ENCODE assay signal across 8 mouse cellular contexts in genomic region chr11:72489397-72489796, GRCm38 (mm10). TPM values are rescaled to one million over a fixed set of nuclear protein-coding genes. Genes with fewer than 3 reads are reported as not detected.
A peak's percentile ranks its signal among the peaks of the same experiment; 100 is the strongest.
DNase-seq lines count a peak whose midpoint lies in the region; ATAC-seq and TF ChIP-seq lines count a peak whose summit lies in the region.

No protein-coding gene starts in this region.

- no peak for TF ChIP-seq POLR2A in lung, adult 2 months (IDR thresholded peaks at IDR 0.05; ENCODE audit: borderline replicate concordance, extremely low read depth, low read depth, low read length)

- 1% methylated on average over 40 of the region's 42 CpGs for WGBS in lung, adult 2 months
- under 1% methylated on average over 31 of the region's 42 CpGs for WGBS in hindbrain, embryonic 15.5 days
- 2% methylated on average over 9 of the region's 42 CpGs for WGBS in midbrain, postnatal 0 days

- no peaks in the 10 kb centered on the region for H3K36me3 ChIP-seq in hindbrain, embryonic 15.5 days
- H3K36me3 ChIP-seq in midbrain, postnatal 0 days (ENCODE audit: insufficient read depth, low read length), result no peaks in the 10 kb centered on the region

- no peaks in the 10 kb centered on the region for H3K9me3 ChIP-seq in hindbrain, embryonic 15.5 days
- no peaks in the 10 kb centered on the region for H3K9me3 ChIP-seq in midbrain, postnatal 0 days (ENCODE audit: low read length)

- peak overlapping the region; percentile 63 for H3K4me3 ChIP-seq in lung, adult 2 months (replicated peaks; ENCODE audit: extremely low read depth, low read depth, low read length)
- peak overlapping the region; percentile 86 for H3K4me3 ChIP-seq in hindbrain, embryonic 15.5 days
- H3K4me3 ChIP-seq in midbrain, postnatal 0 days (ENCODE audit: low read depth, low read length), result peak overlapping the region; percentile 81

- no peaks in the 10 kb centered on the region for H3K27me3 ChIP-seq in hindbrain, embryonic 15.5 days
- H3K27me3 ChIP-seq in midbrain, postnatal 0 days (ENCODE audit: insufficient read depth, low read length), result no peaks in the 10 kb centered on the region; the same call in 1 of the 2 replicates

- TF ChIP-seq CTCF in lung, adult 2 months (IDR thresholded peaks at IDR 0.05; ENCODE audit: insufficient read depth, low read length), result no peak
- no peak for TF ChIP-seq CTCF in midbrain, postnatal 0 days (IDR thresholded peaks at IDR 0.05)

- peak overlapping the region; percentile 77 for H3K9ac ChIP-seq in hindbrain, embryonic 15.5 days
- H3K9ac ChIP-seq in midbrain, postnatal 0 days (replicated peaks; ENCODE audit: low read length, poor library complexity, severe bottlenecking), result peak overlapping the region; percentile 90

- peak overlapping the region; percentile 57 for H3K4me2 ChIP-seq in hindbrain, embryonic 15.5 days
- H3K4me2 ChIP-seq in midbrain, postnatal 0 days (ENCODE audit: low read depth, low read length, poor library complexity, severe bottlenecking), result peak overlapping the region; percentile 78

- peak; percentile 23 for DNase-seq in adrenal gland, adult 2 months
- DNase-seq in adrenal gland, adult 18-20 months (ENCODE audit: low spot score in 2 of 2), result no peak
- DNase-seq in lung, adult 2 months, result no peak
- DNase-seq in lung, postnatal 25 days (ENCODE audit: low spot score), result no peak
- DNase-seq in midbrain, postnatal 0 days (ENCODE audit: low spot score), result no peak
- no peak for DNase-seq in urinary bladder, postnatal 10 days (ENCODE audit: low spot score)
- no peak for DNase-seq in layer of hippocampus, adult 8-10 months (ENCODE audit: low spot score in 2 of 2)

- no peak; the same call in 1 of the 2 replicates for ATAC-seq in hindbrain, embryonic 15.5 days (ENCODE audit: low FRiP score, low read depth)
- peak; percentile 24 for ATAC-seq in midbrain, postnatal 0 days (ENCODE audit: low FRiP score)

- peaks cover 11% of the 10 kb centered on the region for H3K4me1 ChIP-seq in lung, adult 2 months (ENCODE audit: control insufficient read depth, insufficient read depth, low read length)
- peaks cover 50% of the 10 kb centered on the region for H3K4me1 ChIP-seq in hindbrain, embryonic 15.5 days (replicated peaks)
- H3K4me1 ChIP-seq in midbrain, postnatal 0 days (ENCODE audit: insufficient read depth, low read length), result peaks cover 17% of the 10 kb centered on the region; the same call in 1 of the 2 replicates

- peak overlapping the region; percentile 89 for H3K27ac ChIP-seq in hindbrain, embryonic 15.5 days (replicated peaks)
- peak overlapping the region; percentile 80 for H3K27ac ChIP-seq in midbrain, postnatal 0 days (ENCODE audit: low read depth, low read length)

RNA-seq across cellular contexts. Expression of gene Spns2, which starts 0.3 kb away (rescaled TPM):
- 1 to 10 TPM; 2.0 to 4.2 TPM for total RNA-seq in adrenal gland, adult 2 months (2021)
- polyA plus RNA-seq in adrenal gland, adult 2 months (2012; rRNA removed), result 5.2 and 7.6 TPM in 2 replicates
- total RNA-seq in adrenal gland, adult 18-20 months (2021), result 1 to 10 TPM; 2.7 to 3.7 TPM
- polyA plus RNA-seq in lung, adult 2 months (2012; rRNA removed), result 103 and 126 TPM in 2 replicates
- 9.7 and 11.4 TPM in 2 replicates for polyA plus RNA-seq in hindbrain, embryonic 15.5 days (2015; fragmentation: Nextera tagmentation; extraction: Ambion mirVana)
- 46.2 and 56.8 TPM in 2 replicates for total RNA-seq in midbrain, postnatal 0 days (2014; rRNA removed)
- 7.7 TPM in 2 replicates for polyA plus RNA-seq in midbrain, postnatal 0 days (2015; fragmentation: Nextera tagmentation; extraction: Ambion mirVana)
- total RNA-seq in layer of hippocampus, adult 8-10 months (2022), result 100 to 1,000 TPM in 1 of 4 experiments, 10 to 100 TPM in 3; 84.0 to 104 (median 92.3) TPM

RNA-seq across cellular contexts. Expression of gene Mybbp1a, which starts 48.2 kb away (rescaled TPM):
- 10 to 100 TPM; 68.0 to 86.1 TPM for total RNA-seq in adrenal gland, adult 2 months (2021)
- polyA plus RNA-seq in adrenal gland, adult 2 months (2012; rRNA removed), result 31.6 and 37.9 TPM in 2 replicates
- total RNA-seq in adrenal gland, adult 18-20 months (2021), result 10 to 100 TPM; 75.1 to 86.3 TPM
- 26.1 and 32.8 TPM in 2 replicates for polyA plus RNA-seq in lung, adult 2 months (2012; rRNA removed)
- polyA plus RNA-seq in hindbrain, embryonic 15.5 days (2015; fragmentation: Nextera tagmentation; extraction: Ambion mirVana), result 62.1 and 65.9 TPM in 2 replicates
- total RNA-seq in midbrain, postnatal 0 days (2014; rRNA removed), result 25.9 and 30.7 TPM in 2 replicates
- polyA plus RNA-seq in midbrain, postnatal 0 days (2015; fragmentation: Nextera tagmentation; extraction: Ambion mirVana), result 50.0 and 50.4 TPM in 2 replicates
- total RNA-seq in layer of hippocampus, adult 8-10 months (2022), result 10 to 100 TPM; 55.2 to 64.5 (median 57.8) TPM

RNA-seq across cellular contexts. Expression of gene Ggt6, which starts 54.1 kb away (rescaled TPM):
- total RNA-seq in adrenal gland, adult 2 months (2021), result 1 to 10 TPM in 1 of 2 experiments, under 1 TPM in 1; 0.83 to 4.7 TPM
- 8.5 and 13.4 TPM in 2 replicates for polyA plus RNA-seq in adrenal gland, adult 2 months (2012; rRNA removed)
- 1 to 10 TPM in 1 of 2 experiments, under 1 TPM in 1; 0.80 to 3.4 TPM for total RNA-seq in adrenal gland, adult 18-20 months (2021)
- polyA plus RNA-seq in lung, adult 2 months (2012; rRNA removed), result 2.9 and 7.0 TPM in 2 replicates
- not detected in 2 replicates for polyA plus RNA-seq in hindbrain, embryonic 15.5 days (2015; fragmentation: Nextera tagmentation; extraction: Ambion mirVana)
- total RNA-seq in midbrain, postnatal 0 days (2014; rRNA removed), result 1.4 TPM in 1 of 2 replicates, not detected in the other
- not detected in 2 replicates for polyA plus RNA-seq in midbrain, postnatal 0 days (2015; fragmentation: Nextera tagmentation; extraction: Ambion mirVana)
- under 1 TPM in 1 of 4 experiments, not detected in 3; 0.23 TPM for total RNA-seq in layer of hippocampus, adult 8-10 months (2022)
